Mouse (Mus musculus): ENCODE results near the gene Prlr.

Gene Prlr

GRCm38 (mm10) chr15:10177083-10177482 lies at the start of gene Prlr:
TSS of gene Prlr (plus strand) at chr15:10177238.
- in situ Hi-C loops (cut with MseI, MboI): no loop called here

GRCm38 (mm10) chr15:10133781-10134180 lies 43.3 kb upstream of the Prlr start:
- in situ Hi-C loops (cut with MseI, MboI): no loop called here

- in situ Hi-C loops (cut with MseI, MboI): no loop called here
Observed at GRCm38 (mm10) chr15:10134889-10135288, 42.1 kb upstream of the Prlr start.

GRCm38 (mm10) chr15:10144520-10144919 lies 32.5 kb upstream of the Prlr start:
- in situ Hi-C loops (cut with MseI, MboI): no loop called here

DNA sequence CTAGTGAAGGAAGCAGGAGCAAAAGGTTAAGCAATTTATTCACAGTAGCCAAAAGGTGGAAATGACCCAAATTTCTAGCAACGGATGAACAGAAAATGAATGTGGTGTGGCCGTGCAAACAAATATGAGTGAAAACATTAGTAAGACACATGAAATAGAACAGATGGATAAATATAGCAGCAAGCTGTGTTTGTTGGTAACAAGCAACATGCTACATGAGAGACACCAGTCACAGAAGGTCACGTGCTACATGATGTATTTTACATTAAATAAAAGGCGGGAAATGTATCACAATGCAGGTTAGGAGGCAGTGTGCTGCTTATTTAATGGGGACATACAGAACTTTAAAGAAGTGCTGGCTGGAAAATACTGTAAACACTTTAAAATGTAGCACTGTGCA lies 28.8 kb upstream of the Prlr start:
- in situ Hi-C loops (cut with MseI, MboI): no loop called here

DNA sequence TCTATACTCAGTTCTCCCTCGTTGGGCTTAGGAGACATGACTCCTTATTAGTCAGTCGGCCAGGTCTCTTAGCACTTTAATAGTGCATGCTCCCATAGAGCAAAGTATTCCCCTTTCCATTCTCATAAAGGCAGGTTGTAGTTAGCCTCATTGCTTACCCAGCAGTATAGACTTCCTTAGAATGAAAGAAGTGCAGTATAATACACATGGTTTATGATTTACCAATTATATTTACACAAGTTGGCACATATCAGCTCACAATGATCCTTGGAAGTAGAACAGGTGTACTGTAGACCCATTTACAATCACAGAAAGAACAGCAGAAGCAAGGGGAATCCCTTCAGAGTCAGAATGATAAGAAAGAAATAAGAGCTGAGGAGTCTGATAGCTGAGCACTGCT lies 16.4 kb upstream of the Prlr start:
- in situ Hi-C loops (cut with MseI, MboI): no loop called here

DNA sequence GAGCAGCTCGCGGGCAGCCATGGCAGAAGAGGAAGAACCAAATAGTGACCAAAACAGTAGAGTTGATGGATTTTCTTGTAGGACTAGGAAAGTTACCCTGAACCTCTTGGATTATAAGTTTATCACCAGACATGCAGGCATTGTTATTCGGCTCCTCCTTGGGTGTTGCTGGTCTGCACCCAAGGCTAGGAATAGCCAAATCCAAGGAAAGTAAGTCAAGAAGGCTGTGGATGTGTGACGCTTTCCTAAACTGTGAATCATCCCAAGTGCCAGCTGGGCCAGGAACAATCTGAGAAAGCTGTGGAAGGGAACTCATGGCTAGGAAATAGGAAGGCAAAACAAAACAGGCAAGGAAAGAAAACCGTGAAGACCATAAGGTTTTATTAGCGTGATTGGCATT lies 2.0 kb upstream of the Prlr start:
- in situ Hi-C loops (cut with MseI, MboI): no loop called here

GRCm38 (mm10) chr15:10175656-10176055 lies 1.4 kb upstream of the Prlr start:
- in situ Hi-C loops (cut with MseI, MboI): no loop called here

DNA sequence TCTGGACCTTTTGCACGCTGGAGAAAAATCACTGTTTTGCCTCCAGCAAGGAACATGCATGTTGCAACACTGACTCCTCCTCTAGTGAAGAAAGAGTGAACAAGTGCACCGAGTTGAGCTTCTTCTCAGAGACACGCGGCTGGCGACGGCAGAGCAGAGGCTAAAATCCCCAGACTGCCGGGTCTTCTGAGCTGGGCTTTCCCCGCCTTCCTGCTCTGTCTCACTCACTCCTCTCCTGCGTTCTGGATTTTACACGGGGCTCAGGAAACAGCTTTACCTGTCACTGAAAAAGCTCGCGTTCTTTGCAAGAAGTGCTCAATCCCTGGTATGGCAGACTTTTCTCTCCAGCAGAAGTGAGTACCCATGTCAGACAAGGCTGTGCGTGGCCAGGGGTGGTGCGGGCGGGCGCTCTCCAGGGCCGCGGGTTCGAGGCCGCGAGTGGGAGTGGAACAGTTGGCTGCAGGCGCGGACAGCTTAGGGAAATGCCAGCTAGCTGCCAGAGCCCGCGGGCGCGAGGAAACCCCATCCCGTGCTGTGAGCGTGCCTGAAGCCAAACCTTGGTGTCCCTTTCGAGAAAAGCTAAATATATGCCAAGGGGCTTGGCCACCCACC lies 587 bp downstream of the Prlr start:
- in situ Hi-C loops (cut with MseI, MboI): no loop called here

DNA sequence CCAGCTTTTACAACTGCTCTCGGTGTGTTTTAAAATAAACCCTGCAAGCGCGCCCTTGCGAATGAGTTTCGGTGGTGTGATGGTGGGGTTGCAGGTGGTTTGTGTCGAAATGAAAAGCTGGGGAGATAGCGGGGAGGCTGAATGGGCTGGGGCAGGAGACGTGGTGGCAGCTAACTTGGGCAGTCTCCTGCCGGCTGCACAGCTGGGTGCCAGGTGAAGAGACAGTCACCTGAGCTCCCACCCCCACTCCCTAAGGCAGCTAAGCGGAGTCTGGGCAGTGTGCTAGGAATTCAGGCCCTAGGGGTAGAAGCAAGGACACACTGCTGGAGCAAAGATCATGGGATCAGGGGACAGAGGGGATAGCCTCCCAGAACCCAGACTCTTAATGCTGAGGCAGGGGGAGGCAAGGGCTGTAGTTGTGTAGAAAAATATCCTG lies 1.1 kb downstream of the Prlr start:
- in situ Hi-C loops (cut with MseI, MboI): no loop called here

DNA sequence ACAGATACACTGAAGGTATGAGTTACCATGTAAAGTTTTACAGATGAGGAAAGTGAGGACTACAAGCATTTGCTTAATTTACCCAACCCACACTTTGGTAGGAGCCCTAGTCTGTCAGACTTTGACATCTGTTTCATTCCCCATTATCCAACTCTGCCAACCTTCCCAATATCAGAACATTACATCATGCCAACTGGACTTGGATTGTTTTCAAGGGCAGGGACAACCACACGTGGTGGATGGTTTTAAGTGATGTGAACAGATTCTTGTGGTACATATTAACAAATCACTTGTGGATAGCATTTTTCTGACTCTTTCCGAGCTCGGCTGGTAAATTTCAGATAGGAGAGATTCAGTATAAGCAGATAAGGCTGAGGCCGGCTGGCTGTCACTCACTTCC lies 3.7 kb downstream of the Prlr start:
- in situ Hi-C loops (cut with MseI, MboI): no loop called here

DNA sequence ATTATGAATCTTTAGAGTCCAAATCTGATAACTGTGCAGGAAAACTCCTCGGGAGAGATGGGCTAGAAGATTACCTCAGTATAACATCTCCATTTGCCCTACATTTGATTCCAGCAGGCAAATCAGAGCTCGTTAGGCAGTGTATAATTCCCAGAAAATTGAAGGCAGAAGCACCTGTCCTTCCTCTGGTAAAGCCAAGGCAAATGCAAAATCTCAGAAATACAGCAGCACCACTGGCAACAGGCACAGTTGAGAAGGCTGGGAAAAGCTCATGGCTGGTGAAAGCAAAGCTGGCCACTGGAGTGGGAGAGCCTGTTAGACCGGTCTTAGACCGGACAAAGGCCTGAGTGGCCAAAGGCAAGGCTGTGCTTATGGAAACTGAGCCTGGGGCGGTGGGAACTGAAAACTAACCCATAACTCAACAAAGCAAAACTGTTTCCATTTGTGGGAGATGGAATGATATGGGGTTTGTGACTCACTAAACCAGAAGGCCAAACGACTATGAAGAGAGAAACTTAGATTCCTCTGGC lies 15.1 kb downstream of the Prlr start:
- in situ Hi-C loops (cut with MseI, MboI): no loop called here

GRCm38 (mm10) chr15:10200991-10201390 lies 24.0 kb downstream of the Prlr start:
- in situ Hi-C loops (cut with MseI, MboI): no loop called here

DNA sequence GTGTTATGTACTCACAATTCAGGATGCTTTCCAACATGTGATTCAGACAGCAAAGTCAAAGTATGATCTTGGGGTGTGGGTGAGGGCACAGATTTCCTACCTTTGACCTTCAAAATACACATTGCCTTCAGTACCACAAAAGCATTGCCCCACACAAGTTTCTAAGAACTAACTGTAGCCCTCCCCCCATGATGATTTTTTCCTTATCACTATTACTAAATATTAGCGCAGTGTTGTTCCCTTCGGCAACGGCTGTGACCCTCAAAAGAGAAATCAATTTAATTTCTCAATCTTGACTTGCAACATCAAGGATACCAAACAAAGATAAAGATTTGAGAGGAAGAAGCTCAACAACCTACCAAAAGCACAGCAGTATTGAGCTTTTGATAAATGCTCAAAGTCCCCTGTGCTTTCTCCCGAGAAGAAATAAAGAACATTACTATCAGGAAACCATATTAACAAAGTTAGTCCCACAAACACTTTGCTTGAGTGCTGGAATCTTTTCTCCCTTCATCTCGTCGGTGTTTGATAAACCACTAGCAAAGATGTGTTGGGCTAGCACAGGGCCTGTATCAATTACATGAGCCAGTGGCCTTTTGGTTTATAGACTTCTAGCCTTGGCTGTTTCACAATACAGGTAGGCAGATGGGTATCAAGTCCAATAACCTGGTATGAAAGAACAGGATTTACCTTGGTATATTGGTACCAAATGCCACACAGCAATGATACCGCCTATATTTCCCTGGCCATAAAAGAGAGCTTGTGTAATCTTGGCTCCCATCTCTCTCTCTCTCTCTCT lies 25.7 kb downstream of the Prlr start:
- in situ Hi-C loops (cut with MseI, MboI): no loop called here

DNA sequence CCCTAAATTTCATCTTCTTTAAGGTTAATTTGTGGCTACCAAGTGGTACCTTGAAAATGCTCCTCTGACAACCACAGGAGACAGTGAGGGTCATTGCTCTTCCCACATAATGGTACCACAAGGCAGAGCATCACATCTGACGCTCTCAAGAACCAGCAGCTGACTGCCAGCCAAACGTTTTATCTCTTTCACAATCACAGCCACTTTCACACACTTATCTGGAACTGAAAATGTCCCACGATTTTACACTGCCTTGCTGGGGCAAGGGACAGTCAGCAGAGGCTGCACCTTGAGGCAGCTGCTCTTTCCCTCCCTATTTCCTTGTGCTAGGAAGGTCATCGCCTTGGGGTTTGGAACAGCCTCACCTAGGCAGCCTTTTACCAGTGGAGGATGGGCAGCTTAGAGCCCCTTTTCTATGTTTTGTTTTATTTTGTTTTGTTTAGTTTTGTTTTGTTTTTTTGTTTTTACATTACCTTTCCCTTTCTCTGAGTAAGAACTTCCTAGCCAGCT lies 33.3 kb downstream of the Prlr start:
- in situ Hi-C loops (cut with MseI, MboI): no loop called here

DNA sequence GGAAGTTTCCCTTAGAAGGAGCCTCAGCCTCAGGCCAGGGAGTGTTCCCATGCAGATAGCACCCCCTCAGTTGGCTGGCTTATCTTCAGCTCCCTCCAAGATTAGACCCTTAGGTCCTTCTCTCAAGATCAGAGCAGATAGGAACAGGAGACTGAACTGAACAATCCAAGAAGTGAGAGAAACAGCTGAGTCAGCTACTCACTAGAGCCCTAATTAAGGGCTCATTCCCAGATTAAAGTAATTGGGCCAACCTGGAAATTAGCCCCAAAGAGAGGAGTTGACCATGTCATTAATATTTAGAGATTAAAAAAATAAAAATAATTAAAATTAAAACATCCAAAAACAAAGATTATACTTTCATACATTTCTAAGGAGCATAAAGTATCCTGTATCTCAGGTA lies 35.0 kb downstream of the Prlr start:
- in situ Hi-C loops (cut with MseI, MboI): no loop called here

DNA sequence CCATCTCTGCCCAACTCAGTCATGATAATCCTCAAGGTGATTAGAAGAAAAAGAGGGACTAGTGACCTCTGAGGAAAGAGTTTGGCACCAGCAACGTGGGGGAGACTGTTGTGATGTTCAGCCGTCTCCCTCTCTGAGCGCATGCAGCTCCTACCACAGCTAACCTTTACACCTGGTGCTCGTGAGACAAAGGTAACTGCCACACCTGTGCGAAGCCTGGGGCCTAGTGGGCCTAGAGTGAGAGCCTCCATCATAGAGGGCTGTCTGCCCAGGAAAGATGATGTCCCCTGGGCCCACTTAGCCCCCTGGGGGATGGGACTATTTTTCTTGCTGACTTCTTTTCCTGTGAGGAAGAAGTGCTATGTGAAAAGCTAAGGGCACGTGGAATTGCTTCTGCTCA lies 36.2 kb downstream of the Prlr start:
- in situ Hi-C loops (cut with MseI, MboI): no loop called here

DNA sequence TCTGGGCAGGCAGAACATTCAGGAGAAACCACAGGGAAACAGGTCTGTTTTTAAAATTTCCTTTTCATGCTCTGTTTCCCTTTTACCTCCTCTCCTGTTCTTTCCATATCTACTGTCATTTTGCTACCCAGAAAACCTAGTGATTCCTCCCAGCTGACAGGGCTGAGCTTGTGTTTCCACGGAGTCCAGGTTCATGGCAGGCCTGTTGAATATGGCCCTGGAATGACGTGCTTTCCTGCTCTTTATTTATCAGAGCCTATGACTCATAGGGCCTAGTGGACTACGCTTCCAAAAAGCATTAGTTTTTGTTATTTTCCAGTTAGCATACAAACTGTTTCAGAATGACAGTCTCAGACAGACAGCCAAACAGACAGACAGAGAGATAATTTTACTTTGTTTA lies 36.7 kb downstream of the Prlr start:
- in situ Hi-C loops (cut with MseI, MboI): no loop called here

GRCm38 (mm10) chr15:10215719-10216118 lies 38.7 kb downstream of the Prlr start:
- in situ Hi-C loops (cut with MseI, MboI): no loop called here

DNA sequence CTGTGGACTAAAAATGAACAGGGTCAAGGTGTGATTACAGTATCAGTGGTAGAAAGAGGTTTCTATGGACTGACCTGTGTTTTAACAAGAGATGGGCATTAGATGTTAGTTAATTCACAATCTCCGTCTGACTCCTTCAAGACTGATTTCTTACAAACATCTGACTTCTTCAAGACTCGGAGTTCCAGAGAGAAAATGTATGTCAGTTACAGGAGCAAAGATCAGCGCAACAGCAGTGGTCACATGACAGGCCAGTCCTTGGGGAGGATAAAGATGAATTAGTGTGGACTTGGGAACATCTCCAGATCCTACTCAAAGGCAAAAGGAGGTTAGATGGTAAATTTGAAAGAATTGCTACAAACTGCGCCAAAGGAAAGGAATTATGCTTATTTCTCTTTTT lies 39.2 kb downstream of the Prlr start:
- in situ Hi-C loops (cut with MseI, MboI): no loop called here

- in situ Hi-C loops (cut with MseI, MboI): no loop called here
Observed at GRCm38 (mm10) chr15:10223614-10224155, 46.6 kb downstream of the Prlr start.

GRCm38 (mm10) chr15:10225701-10226100 lies 48.7 kb downstream of the Prlr start:
- in situ Hi-C loops (cut with MseI, MboI): no loop called here

- in situ Hi-C loops (cut with MseI, MboI): no loop called here
Observed at GRCm38 (mm10) chr15:10228636-10229035, 51.6 kb downstream of the Prlr start.

All from mouse trophoblast stem cell (cell line).